Mouse (Mus musculus) layer of hippocampus, postnatal 14 days (tissue): ENCODE measurements around the gene Tspan7. TPM values are rescaled to one million over a fixed set of nuclear protein-coding genes. Genes with fewer than 3 reads are reported as not detected.

Experiments used
- DNase-seq, 2 experiments: peaks; one replicate each; pipeline ENCODE4 v3.0.0; 2021 to 2022; ENCODE audit warnings: low spot score in 2 of 2, mixed read lengths in 1 of 2
- total RNA-seq, 2 experiments: library from RNA; stranded (reverse); gene quantifications; 2 replicates each; pipeline ENCODE4 v1.2.3; 2021

Tspan7 gene
- total RNA-seq, 2 experiments from 2014 or later = 973 to 1,092 TPM

- no peak for DNase-seq
These were observed 54.7 kb downstream of the Tspan7 start for GRCm38 (mm10) chrX:10539482-10540166.

GRCm38 (mm10) chrX:10546840-10547239 is 61.9 kb downstream of the Tspan7 start:
- no peak for DNase-seq

GRCm38 (mm10) chrX:10549708-10550107 is 64.8 kb downstream of the Tspan7 start:
- DNase-seq = no peak

- no peak for DNase-seq
These were observed 71.9 kb downstream of the Tspan7 start for GRCm38 (mm10) chrX:10556899-10557298.

GRCm38 (mm10) chrX:10557596-10557995 is 72.6 kb downstream of the Tspan7 start:
- DNase-seq = no peak

- DNase-seq = no peak
These were observed 73.7 kb downstream of the Tspan7 start for GRCm38 (mm10) chrX:10558625-10559024.

- no peak for DNase-seq
These were observed 80.9 kb downstream of the Tspan7 start for GRCm38 (mm10) chrX:10565811-10566210.

- peak; percentile 27 to 76 for DNase-seq
These were observed 89.6 kb downstream of the Tspan7 start for GRCm38 (mm10) chrX:10574523-10574922.

- DNase-seq = no peak
These were observed 90.4 kb downstream of the Tspan7 start for GRCm38 (mm10) chrX:10575406-10575805.

- no peak for DNase-seq
These were observed 91.4 kb downstream of the Tspan7 start for GRCm38 (mm10) chrX:10576349-10576748.

GRCm38 (mm10) chrX:10577356-10577755 is 92.4 kb downstream of the Tspan7 start:
- DNase-seq = peak in 1 of 2 experiments; percentile 58

- DNase-seq = no peak
These were observed 97.8 kb downstream of the Tspan7 start for GRCm38 (mm10) chrX:10582731-10583130.

GRCm38 (mm10) chrX:10592244-10592643 is 107.3 kb downstream of the Tspan7 start:
- DNase-seq = no peak

- DNase-seq = no peak
These were observed 108.6 kb downstream of the Tspan7 start for GRCm38 (mm10) chrX:10593561-10593960.

- DNase-seq = peak in 1 of 2 experiments; percentile 15
These were observed 132.2 kb downstream of the Tspan7 start for GRCm38 (mm10) chrX:10617119-10617518.

- no peak for DNase-seq
These were observed 156.1 kb downstream of the Tspan7 start for GRCm38 (mm10) chrX:10641062-10641461.

Other genes with a start within 250 kb of the Tspan7 start
- not detected for gene Otc, start 232.9 kb upstream of the Tspan7 start, total RNA-seq
- gene Mid1ip1, start 229.9 kb downstream of the Tspan7 start, total RNA-seq = 10 to 100 TPM; 78.2 to 81.2 TPM